Mouse (Mus musculus): Measurements from ENCODE around the gene 1810009A15Rik.

GRCm38 (mm10) chr19:8872266-8872840, 16.3 kb upstream of the 1810009A15Rik start:
- TF ChIP-seq CTCF (IDR thresholded peaks at IDR 0.05; ENCODE audit: low read depth) (no peak), EP300 (IDR thresholded peaks at IDR 0.05; ENCODE audit: low read depth) (no peak)
